Mouse (Mus musculus) megakaryocyte, embryonic 14.5 days (primary cell): ENCODE data around the gene Etfrf1.

Experiments used
- FLI1 ChIP-seq: IDR thresholded peaks from 2 replicates; pipeline ENCODE4 v1.6.1; 2012; ENCODE audit warnings: low read length, inconsistent platforms, mixed read lengths
- GATA1 ChIP-seq: IDR thresholded peaks from 3 replicates; pipeline ENCODE4 v1.6.1; 2012; ENCODE audit warnings: mixed read lengths, low read length, inconsistent platforms, borderline replicate concordance

- no peak for TF ChIP-seq GATA1
- TF ChIP-seq FLI1 = peak; percentile 71
Observed at GRCm38 (mm10) chr6:145210816-145211338, at the start of gene Etfrf1, which contains the start of gene Casc1.
